Mouse (Mus musculus) CH12.LX (cell line): Measurements from ENCODE around the gene Agtrap. TPM values are rescaled to one million over a fixed set of nuclear protein-coding genes. Genes with fewer than 3 reads are reported as not detected.

Source experiments
- DNase-seq: peaks from one replicate; pipeline ENCODE4 v3.0.0-alpha.2; 2013; ENCODE audit errors: extremely low read depth
- H3K27ac ChIP-seq: 2 replicates; pipeline ENCODE4 v1.5.1; 2012; ENCODE audit warnings: low read depth, mild to moderate bottlenecking, control low read depth, moderate library complexity; ENCODE audit not compliant: insufficient read depth
- H3K27me3 ChIP-seq: replicated peaks from 2 replicates; pipeline ENCODE3; 2012; ENCODE audit warnings: inconsistent platforms
- H3K36me3 ChIP-seq, 2 experiments: replicated peaks in 1 of 2; 2 replicates each; pipeline versions ENCODE3 to v1.6.1; 2012; ENCODE audit warnings: inconsistent platforms in 1 of 2, low read length in 1 of 2, mild to moderate bottlenecking in 1 of 2, mixed read lengths in 1 of 2, moderate library complexity in 1 of 2; ENCODE audit not compliant: control insufficient read depth in 1 of 2, insufficient read depth in 1 of 2
- H3K4me1 ChIP-seq, 2 experiments: 2 replicates each; pipeline ENCODE4 v1.6.1; 2012; ENCODE audit warnings: inconsistent platforms in 1 of 2, moderate library complexity in 1 of 2; ENCODE audit not compliant: insufficient read depth in 2 of 2, control insufficient read depth in 1 of 2
- H3K4me2 ChIP-seq: 2 replicates; pipeline ENCODE4 v1.6.1; 2012; ENCODE audit warnings: low read depth, mild to moderate bottlenecking, control low read depth; ENCODE audit not compliant: poor library complexity, insufficient read depth, severe bottlenecking
- H3K4me3 ChIP-seq, 3 experiments: fragments of 150-350 bp in 1 of 3; sonication (generic) in 1 of 3; replicated peaks in 1 of 3; 2 replicates each; pipeline versions ENCODE3 to v1.5.1; 2011 to 2012; ENCODE audit warnings: low read depth in 2 of 3, low read length in 2 of 3, mild to moderate bottlenecking in 2 of 3, moderate library complexity in 2 of 3, control low read depth in 1 of 3, improper control_type of control experiment in 1 of 3, inconsistent platforms in 1 of 3, mixed read lengths in 1 of 3; ENCODE audit not compliant: poor library complexity in 1 of 3
- H3K79me2 ChIP-seq: replicated peaks from 2 replicates; pipeline ENCODE4 v1.6.1; 2012; ENCODE audit warnings: mild to moderate bottlenecking, moderate library complexity; ENCODE audit not compliant: control insufficient read depth, poor library complexity, insufficient read depth, severe bottlenecking; ENCODE audit errors: extremely low read depth
- H3K9ac ChIP-seq: 2 replicates; pipeline ENCODE4 v1.6.1; 2012; ENCODE audit warnings: low read depth, mild to moderate bottlenecking, control low read depth, moderate library complexity; ENCODE audit not compliant: insufficient read depth
- H3K9me3 ChIP-seq: replicated peaks from 2 replicates; pipeline ENCODE3; 2012; ENCODE audit warnings: low read length, inconsistent platforms, mixed read lengths
- CHD1 ChIP-seq: IDR thresholded peaks from 2 replicates; pipeline ENCODE4 v1.6.1; 2012; ENCODE audit warnings: low read depth, low read length, improper control_type of control experiment, inconsistent platforms
- CTCF ChIP-seq, 2 experiments: IDR thresholded peaks in 1 of 2; conservative IDR thresholded peaks in 1 of 2; 2 replicates each; pipeline ENCODE4 v1.5.1; 2011 to 2012; ENCODE audit warnings: low read depth in 2 of 2, low read length in 2 of 2, improper control_type of control experiment in 1 of 2, inconsistent platforms in 1 of 2, mild to moderate bottlenecking in 1 of 2, moderate library complexity in 1 of 2
- EP300 ChIP-seq: IDR thresholded peaks from 2 replicates; pipeline ENCODE4 v1.6.1; 2011; ENCODE audit warnings: low read length, improper control_type of control experiment
- HCFC1 ChIP-seq: IDR thresholded peaks from 2 replicates; pipeline ENCODE4 v1.6.1; 2012; ENCODE audit warnings: low read depth, mild to moderate bottlenecking, inconsistent platforms, low read length, improper control_type of control experiment
- IRF4 ChIP-seq: IDR thresholded peaks from 2 replicates; pipeline ENCODE4 v1.6.1; 2014; ENCODE audit warnings: low read depth, mild to moderate bottlenecking, inconsistent platforms, low read length, improper control_type of control experiment
- JUN ChIP-seq: IDR thresholded peaks from 2 replicates; pipeline ENCODE4 v1.6.1; 2011; ENCODE audit warnings: low read depth, mild to moderate bottlenecking, low read length, improper control_type of control experiment, moderate library complexity; ENCODE audit not compliant: insufficient read depth
- JUND ChIP-seq: conservative IDR thresholded peaks from 2 replicates; pipeline ENCODE4 v1.6.1; 2011; ENCODE audit warnings: low read depth, low read length, improper control_type of control experiment
- KAT2A ChIP-seq: IDR thresholded peaks from 2 replicates; pipeline ENCODE4 v1.6.1; 2012; ENCODE audit warnings: low read length, improper control_type of control experiment, inconsistent platforms; ENCODE audit not compliant: insufficient replicate concordance
- MAX ChIP-seq: IDR thresholded peaks from 2 replicates; pipeline ENCODE4 v1.6.1; 2011; ENCODE audit warnings: low read length, improper control_type of control experiment
- MXI1 ChIP-seq: IDR thresholded peaks from 2 replicates; pipeline ENCODE4 v1.6.1; 2011; ENCODE audit warnings: mild to moderate bottlenecking, low read depth, low read length, improper control_type of control experiment
- MYC ChIP-seq: IDR thresholded peaks from 2 replicates; pipeline ENCODE4 v1.6.1; 2011; ENCODE audit warnings: low read depth, mild to moderate bottlenecking, improper control_type of control experiment, low read length
- NELFE ChIP-seq: IDR thresholded peaks from 2 replicates; pipeline ENCODE4 v1.6.1; 2011; ENCODE audit warnings: low read depth, low read length, improper control_type of control experiment
- NRF1 ChIP-seq: IDR thresholded peaks from 2 replicates; pipeline ENCODE4 v1.6.1; 2014; ENCODE audit warnings: low read depth, mild to moderate bottlenecking, inconsistent platforms, low read length, improper control_type of control experiment, moderate library complexity
- POLR2A ChIP-seq: IDR thresholded peaks from 2 replicates; pipeline ENCODE4 v1.6.1; 2011; ENCODE audit warnings: low read depth, mild to moderate bottlenecking, improper control_type of control experiment, low read length
- RAD21 ChIP-seq: IDR thresholded peaks from 2 replicates; pipeline ENCODE4 v1.6.1; 2011; ENCODE audit warnings: low read depth, mild to moderate bottlenecking, low read length, improper control_type of control experiment, moderate library complexity
- RCOR1 ChIP-seq: conservative IDR thresholded peaks from 2 replicates; pipeline ENCODE4 v1.6.1; 2012; ENCODE audit warnings: low read depth, mild to moderate bottlenecking, inconsistent platforms, low read length, improper control_type of control experiment
- SIN3A ChIP-seq: IDR thresholded peaks from 2 replicates; pipeline ENCODE4 v1.6.1; 2012; ENCODE audit warnings: low read length, improper control_type of control experiment, inconsistent platforms
- SMC3 ChIP-seq: IDR thresholded peaks from 2 replicates; pipeline ENCODE4 v1.6.1; 2011; ENCODE audit warnings: low read depth, low read length, improper control_type of control experiment
- UBTF ChIP-seq: IDR thresholded peaks from 2 replicates; pipeline ENCODE4 v1.6.1; 2012; ENCODE audit warnings: low read depth, mild to moderate bottlenecking, inconsistent platforms, low read length, improper control_type of control experiment, moderate library complexity
- USF2 ChIP-seq: conservative IDR thresholded peaks from 2 replicates; pipeline ENCODE4 v1.6.1; 2011; ENCODE audit warnings: low read depth, low read length, improper control_type of control experiment
- ZC3H11A ChIP-seq: IDR thresholded peaks from 2 replicates; pipeline ENCODE4 v1.6.1; 2012; ENCODE audit warnings: low read depth, mild to moderate bottlenecking, inconsistent platforms, low read length, improper control_type of control experiment
- ZMIZ1 ChIP-seq: IDR thresholded peaks from 2 replicates; pipeline ENCODE4 v1.6.1; 2012; ENCODE audit warnings: low read depth, mild to moderate bottlenecking, inconsistent platforms, low read length, improper control_type of control experiment
- ZNF384 ChIP-seq: IDR thresholded peaks from 2 replicates; pipeline ENCODE4 v1.6.1; 2012; ENCODE audit warnings: low read depth, low read length, improper control_type of control experiment, inconsistent platforms
- dilution Hi-C: fragments of 300-500 bp; cut with MboI; formaldehyde crosslinking; loops from 2 replicates; pipeline ENCODE4 v1.14.3; 2020; ENCODE audit warnings: low sequenced_read_pairs; ENCODE audit not compliant: extremely low pct_unique_long_range_greater_than_20kb, extremely low pct_ligation_motif_present
- in situ Hi-C: fragments of 300-500 bp; cut with MboI; formaldehyde crosslinking; loops from 3 replicates; pipeline ENCODE4 v1.14.3; 2019; ENCODE audit warnings: low sequenced_read_pairs, low pct_ligation_motif_present, low pct_unique_long_range_greater_than_20kb, mixed read lengths
- polyA plus RNA-seq: library from polyadenylated mRNA; unstranded; fragments of >175 nt; gene quantifications from 2 replicates; pipeline ENCODE4 v1.2.1, GENCODE M21; 2012; ENCODE audit warnings: low read depth; ENCODE audit not compliant: insufficient read length
- total RNA-seq, 2 experiments: library from RNA; depleted of rRNA; stranded (reverse); fragments of 300-350 nt in 1 of 2; fragments of >200 nt in 1 of 2; gene quantifications; 2 replicates each; pipeline ENCODE4 v1.2.3; 2012 to 2014

Gene Agtrap
- total and polyA plus RNA-seq, 3 experiments, result 4.1 to 6.2 (median 5.9) TPM

GRCm38 (mm10) chr4:148079212-148079611 lies 8.6 kb downstream of the Agtrap start:
- Histone ChIP-seq H3K4me2 (no peak overlapping the region), H3K27me3 (peaks cover 1% of the 10 kb centered on the region), H3K36me3 (peaks cover 28 to 42% of the 10 kb centered on the region in 2 experiments), H3K27ac (no peak overlapping the region), H3K9me3 (no peaks in the 10 kb centered on the region), H3K9ac (no peak overlapping the region), H3K4me1 (0 out of 4 replicates have a peak, but pooled peaks cover 0 to 3% of the 10 kb centered on the region in 2 experiments), H3K79me2 (no peaks in the 10 kb centered on the region)
- in situ Hi-C loops, result no loop called here
- TF ChIP-seq CTCF (conservative IDR thresholded peaks at IDR 0.05 in 1 of 2, IDR thresholded peaks at IDR 0.05 in 1 of 2; ENCODE audit: low read depth in 2 of 2, low read length in 2 of 2) (peak in 1 of 2 experiments; percentile 39; a peak in 2 of 4 replicates), SMC3 (0 out of 2 replicates have a peak, but pooled peaks have one; percentile 7), MYC (no peak), MAX (no peak), UBTF (no peak), ZNF384 (no peak), MXI1 (no peak), RAD21 (no peak; the same call in 1 of the 2 replicates), SIN3A (no peak)
- TF ChIP-seq, all 38 proteins: peak for 2
- H3K4me3 ChIP-seq, result no peak overlapping the region
- dilution Hi-C loops, result no loop called here
- DNase-seq, result no peak

- dilution Hi-C loops, result no loop called here
- Histone ChIP-seq H3K27ac (no peak overlapping the region), H3K36me3 (peaks cover 13 to 21% of the 10 kb centered on the region in 2 experiments), H3K9me3 (no peaks in the 10 kb centered on the region), H3K4me2 (no peak overlapping the region), H3K4me1 (peaks cover 11 to 12% of the 10 kb centered on the region in 2 experiments), H3K9ac (no peak overlapping the region), H3K79me2 (no peaks in the 10 kb centered on the region), H3K27me3 (peaks cover 3% of the 10 kb centered on the region), H3K4me3 (no peak overlapping the region)
- no peak for DNase-seq
- TF ChIP-seq USF2 (no peak), MYC (no peak)
- in situ Hi-C loops, result no loop called here
These were observed 11.9 kb downstream of the Agtrap start for GRCm38 (mm10) chr4:148075881-148076280.

GRCm38 (mm10) chr4:148075259-148075658 lies 12.6 kb downstream of the Agtrap start:
- peak overlapping the region; percentile 35 for H3K9ac ChIP-seq

More at GRCm38 (mm10) chr4:148075259-148075658, 12.6 kb downstream of the Agtrap start:
- H3K4me1 ChIP-seq, result peaks cover 15 to 18% of the 10 kb centered on the region in 2 experiments
- in situ Hi-C loops, result no loop called here
- H3K4me2 ChIP-seq, result peak overlapping the region; percentile 64
- no peaks in the 10 kb centered on the region for H3K9me3 ChIP-seq
- peaks cover 6 to 15% of the 10 kb centered on the region in 2 experiments for H3K36me3 ChIP-seq
- peaks cover 3% of the 10 kb centered on the region for H3K27me3 ChIP-seq
- TF ChIP-seq ZC3H11A, result no peak
- TF ChIP-seq RAD21, result no peak
- TF ChIP-seq JUN, result no peak
- TF ChIP-seq IRF4, result no peak
- TF ChIP-seq JUND, result no peak
- peak; percentile 48; the same call in 1 of the 2 replicates for TF ChIP-seq POLR2A
- no peak for TF ChIP-seq ZMIZ1
- TF ChIP-seq CTCF (conservative IDR thresholded peaks at IDR 0.05 in 1 of 2, IDR thresholded peaks at IDR 0.05 in 1 of 2; ENCODE audit: low read depth in 2 of 2, low read length in 2 of 2), result no peak
- peak; percentile 28; the same call in 1 of the 2 replicates for TF ChIP-seq HCFC1
- TF ChIP-seq RCOR1, result no peak
- TF ChIP-seq NELFE, result peak; percentile 47
- TF ChIP-seq CHD1, result no peak
- 0 out of 2 replicates have a peak, but pooled peaks have one; percentile 5 for TF ChIP-seq SIN3A
- no peak for TF ChIP-seq EP300
- no peak for TF ChIP-seq ZNF384
- TF ChIP-seq NRF1, result peak; percentile 91
- TF ChIP-seq KAT2A, result no peak
- TF ChIP-seq SMC3, result no peak
- TF ChIP-seq, all 38 proteins: peak for 5
- dilution Hi-C loops, result no loop called here
- Histone ChIP-seq H3K27ac (no peak overlapping the region), H3K79me2 (no peaks in the 10 kb centered on the region), H3K4me3 (peak overlapping the region; percentile 17 to 29 (median 23))
- DNase-seq, result peak; percentile 47
